Comparison of ENCODE assay signal across 30 mouse cellular contexts in genomic region chr11:116847187-116848085, GRCm38 (mm10). TPM values are rescaled to one million over a fixed set of nuclear protein-coding genes. Genes with fewer than 3 reads are reported as not detected.
DNase-seq lines count a peak whose midpoint lies in the region; ATAC-seq lines count a peak whose summit lies in the region.
"Had no signal": no experiment of that assay in that cellular context is flagged by ENCODE, and none has a peak within 500 bp of the region (broad histone marks: within the 10 kb centered on the region; RNA-seq: fewer than 3 reads in every experiment).

No protein-coding gene starts in this region.

- peaks cover 11% of the 10 kb centered on the region; the same call in 1 of the 2 replicates for H3K4me1 ChIP-seq in heart, embryonic 11.5 days (ENCODE audit: control insufficient read depth, insufficient read depth, low read length)
- H3K4me1 ChIP-seq in liver, embryonic 12.5 days, result peaks cover 62% of the 10 kb centered on the region
- peaks cover 49% of the 10 kb centered on the region for H3K4me1 ChIP-seq in embryonic facial prominence, embryonic 13.5 days

- H3K36me3 ChIP-seq in heart, embryonic 11.5 days (ENCODE audit: control insufficient read depth, insufficient read depth, low read length), result peaks cover 5% of the 10 kb centered on the region
- H3K36me3 ChIP-seq in liver, embryonic 12.5 days, result peaks cover 64% of the 10 kb centered on the region
- peaks cover 36% of the 10 kb centered on the region for H3K36me3 ChIP-seq in embryonic facial prominence, embryonic 13.5 days

- no peak for ATAC-seq in heart, embryonic 11.5 days (replicated peaks; ENCODE audit: insufficient number of reproducible peaks, low FRiP score, low TSS enrichment)
- no peak for ATAC-seq in liver, embryonic 12.5 days
- no peak for ATAC-seq in embryonic facial prominence, embryonic 13.5 days (ENCODE audit: insufficient number of reproducible peaks, insufficient read depth, low FRiP score, low TSS enrichment, low read depth)
- no peak for ATAC-seq in CD4-positive, CD25-positive, alpha-beta regulatory T cell, adult 4 months
- ATAC-seq: forebrain, embryonic 15.5 days; intestine, postnatal 0 days; Patski had no signal

- no peak overlapping the region for H3K4me2 ChIP-seq in heart, embryonic 11.5 days
- peak overlapping the region; percentile 5; the same call in 1 of the 2 replicates for H3K4me2 ChIP-seq in liver, embryonic 12.5 days
- no peak overlapping the region for H3K4me2 ChIP-seq in embryonic facial prominence, embryonic 13.5 days
- H3K4me2 ChIP-seq: forebrain, embryonic 15.5 days; hindbrain, embryonic 14.5 days; limb, embryonic 15.5 days; neural tube, embryonic 15.5 days had no signal

- H3K9ac ChIP-seq in heart, embryonic 11.5 days (ENCODE audit: low read depth, low read length), result no peak overlapping the region
- 0 out of 2 replicates have a peak overlapping the region, but pooled peaks have one; percentile 18 for H3K9ac ChIP-seq in liver, embryonic 12.5 days
- no peak overlapping the region for H3K9ac ChIP-seq in embryonic facial prominence, embryonic 13.5 days
- H3K9ac ChIP-seq: forebrain, embryonic 15.5 days; hindbrain, embryonic 14.5 days; limb, embryonic 15.5 days; neural tube, embryonic 15.5 days had no signal

- 0 out of 2 replicates have a peak overlapping the region, but pooled peaks have one; percentile 29 for H3K27ac ChIP-seq in heart, embryonic 11.5 days (ENCODE audit: low read depth, low read length)
- peak overlapping the region; percentile 64 for H3K27ac ChIP-seq in liver, embryonic 12.5 days
- H3K27ac ChIP-seq in embryonic facial prominence, embryonic 13.5 days, result peak overlapping the region; percentile 55
- H3K27ac ChIP-seq: hindbrain, embryonic 14.5 days; limb, embryonic 10.5 days; macrophage; neural tube, embryonic 15.5 days had no signal

- no peaks in the 10 kb centered on the region for H3K9me3 ChIP-seq in heart, embryonic 11.5 days (replicated peaks; ENCODE audit: control insufficient read depth, low read length)
- no peaks in the 10 kb centered on the region for H3K9me3 ChIP-seq in liver, embryonic 12.5 days (replicated peaks)
- no peaks in the 10 kb centered on the region for H3K9me3 ChIP-seq in embryonic facial prominence, embryonic 13.5 days
- H3K9me3 ChIP-seq: forebrain, embryonic 15.5 days; G1E; limb, embryonic 10.5 days; limb, embryonic 15.5 days; neural tube, embryonic 15.5 days had no signal

- WGBS in heart, embryonic 11.5 days (ENCODE audit: insufficient replicate concordance), result 87% methylated on average over 3 of the region's 3 CpGs
- 86% methylated on average over 3 of the region's 3 CpGs for WGBS in liver, embryonic 12.5 days (ENCODE audit: insufficient replicate concordance)
- 92% methylated on average over 3 of the region's 3 CpGs for WGBS in embryonic facial prominence, embryonic 13.5 days

- H3K27me3 ChIP-seq in heart, embryonic 11.5 days (ENCODE audit: control insufficient read depth, insufficient read depth, low read length), result no peaks in the 10 kb centered on the region
- H3K27me3 ChIP-seq in liver, embryonic 12.5 days (replicated peaks), result no peaks in the 10 kb centered on the region
- H3K27me3 ChIP-seq in embryonic facial prominence, embryonic 13.5 days, result no peaks in the 10 kb centered on the region
- H3K27me3 ChIP-seq: forebrain, embryonic 15.5 days; limb, embryonic 15.5 days; neural tube, embryonic 15.5 days; Patski had no signal

- no peak overlapping the region for H3K4me3 ChIP-seq in heart, embryonic 11.5 days (ENCODE audit: low read depth, low read length)
- no peak overlapping the region for H3K4me3 ChIP-seq in liver, embryonic 12.5 days
- no peak overlapping the region for H3K4me3 ChIP-seq in embryonic facial prominence, embryonic 13.5 days
- H3K4me3 ChIP-seq: forebrain, embryonic 15.5 days; limb, embryonic 10.5 days; limb, embryonic 15.5 days; neural tube, embryonic 15.5 days had no signal

- DNase-seq in heart, adult 18-20 months, result no peak
- DNase-seq in liver (no peak), A20 (ENCODE audit: low read depth, low spot score) (peak; percentile 37)
- DNase-seq in cerebellum, postnatal 14 days, result no peak
- DNase-seq: adrenal gland, postnatal 14 days; B cell, adult 2 months; cerebellum, adult 11 months; embryo, embryonic 11 days; kidney, postnatal 4 days; lung, adult 2 months; lung, postnatal 10 days; midbrain, embryonic 14.5 days; retina, postnatal 1 day; right cerebral cortex, postnatal 14 days; thymus, adult 18-20 months; thymus, postnatal 25 days had no signal

RNA-seq across cellular contexts. Expression of gene Jmjd6, which starts 4.2 kb away (rescaled TPM):
- 83.2 and 89.0 TPM in 2 replicates for polyA plus RNA-seq in heart, embryonic 11.5 days (2014; fragmentation: Nextera tagmentation; extraction: Ambion mirVana)
- total RNA-seq in heart, adult 18-20 months (2021), result 10 to 100 TPM; 37.5 to 42.3 TPM
- polyA plus RNA-seq in liver, embryonic 12.5 days (2016; fragmentation: Nextera tagmentation; extraction: Ambion mirVana), result 58.2 and 61.6 TPM in 2 replicates
- 73.4 and 77.7 TPM in 2 replicates for polyA plus RNA-seq in embryonic facial prominence, embryonic 13.5 days (2015; fragmentation: Nextera tagmentation; extraction: Ambion mirVana)
- 10 to 100 TPM; 48.1 to 62.6 TPM for polyA plus RNA-seq in CD4-positive, CD25-positive, alpha-beta regulatory T cell, adult 4 months (2017; shearing (Covaris generic))

RNA-seq across cellular contexts. Expression of gene Mettl23, which starts 4.4 kb away (rescaled TPM):
- polyA plus RNA-seq in heart, embryonic 11.5 days (2014; fragmentation: Nextera tagmentation; extraction: Ambion mirVana), result 58.5 and 60.4 TPM in 2 replicates
- total RNA-seq in heart, adult 18-20 months (2021), result 10 to 100 TPM; 38.3 to 46.4 TPM
- polyA plus RNA-seq in liver, embryonic 12.5 days (2016; fragmentation: Nextera tagmentation; extraction: Ambion mirVana), result 47.6 and 49.5 TPM in 2 replicates
- polyA plus RNA-seq in embryonic facial prominence, embryonic 13.5 days (2015; fragmentation: Nextera tagmentation; extraction: Ambion mirVana), result 78.6 and 84.4 TPM in 2 replicates
- 100 to 1,000 TPM; 161 to 189 TPM for polyA plus RNA-seq in CD4-positive, CD25-positive, alpha-beta regulatory T cell, adult 4 months (2017; shearing (Covaris generic))

RNA-seq across cellular contexts. Expression of gene Mfsd11, which starts 4.8 kb away (rescaled TPM):
- 29.3 and 35.8 TPM in 2 replicates for polyA plus RNA-seq in heart, embryonic 11.5 days (2014; fragmentation: Nextera tagmentation; extraction: Ambion mirVana)
- total RNA-seq in heart, adult 18-20 months (2021), result 10 to 100 TPM; 30.7 to 33.7 TPM
- polyA plus RNA-seq in liver, embryonic 12.5 days (2016; fragmentation: Nextera tagmentation; extraction: Ambion mirVana), result 13.6 and 15.0 TPM in 2 replicates
- polyA plus RNA-seq in embryonic facial prominence, embryonic 13.5 days (2015; fragmentation: Nextera tagmentation; extraction: Ambion mirVana), result 42.6 and 45.6 TPM in 2 replicates
- 10 to 100 TPM; 30.0 to 32.9 TPM for polyA plus RNA-seq in CD4-positive, CD25-positive, alpha-beta regulatory T cell, adult 4 months (2017; shearing (Covaris generic))

RNA-seq across cellular contexts. Expression of gene Srsf2, which starts 5.5 kb away (rescaled TPM):
- polyA plus RNA-seq in heart, embryonic 11.5 days (2014; fragmentation: Nextera tagmentation; extraction: Ambion mirVana), result 577 and 621 TPM in 2 replicates
- total RNA-seq in heart, adult 18-20 months (2021), result 100 to 1,000 TPM in 1 of 2 experiments, 10 to 100 TPM in 1; 89.2 to 109 TPM
- 801 and 808 TPM in 2 replicates for polyA plus RNA-seq in liver, embryonic 12.5 days (2016; fragmentation: Nextera tagmentation; extraction: Ambion mirVana)
- 784 and 830 TPM in 2 replicates for polyA plus RNA-seq in embryonic facial prominence, embryonic 13.5 days (2015; fragmentation: Nextera tagmentation; extraction: Ambion mirVana)
- polyA plus RNA-seq in CD4-positive, CD25-positive, alpha-beta regulatory T cell, adult 4 months (2017; shearing (Covaris generic)), result 100 to 1,000 TPM; 543 to 659 TPM

RNA-seq across cellular contexts. Expression of gene Mxra7, which starts 19.6 kb away (rescaled TPM):
- 15.9 and 16.1 TPM in 2 replicates for polyA plus RNA-seq in heart, embryonic 11.5 days (2014; fragmentation: Nextera tagmentation; extraction: Ambion mirVana)
- 10 to 100 TPM; 14.8 to 18.7 TPM for total RNA-seq in heart, adult 18-20 months (2021)
- polyA plus RNA-seq in liver, embryonic 12.5 days (2016; fragmentation: Nextera tagmentation; extraction: Ambion mirVana), result 6.9 and 7.2 TPM in 2 replicates
- polyA plus RNA-seq in embryonic facial prominence, embryonic 13.5 days (2015; fragmentation: Nextera tagmentation; extraction: Ambion mirVana), result 19.6 and 19.7 TPM in 2 replicates
- polyA plus RNA-seq in CD4-positive, CD25-positive, alpha-beta regulatory T cell, adult 4 months (2017; shearing (Covaris generic)), result not detected
- total RNA-seq: G1E; megakaryocyte-erythroid progenitor cell, adult 5-6 weeks had no signal
- polyA plus RNA-seq: G1E, macrophage had no signal
